Mouse (Mus musculus) gastrocnemius, postnatal 4 days (tissue): ENCODE measurements around the gene Proser2. TPM values are rescaled to one million over a fixed set of nuclear protein-coding genes. Genes with fewer than 3 reads are reported as not detected.
A peak's percentile ranks its signal among the peaks of the same experiment; 100 is the strongest.
"Not testable (repeated sequence)": the region's sequence is repeated elsewhere in the genome, so short reads cannot be mapped to it uniquely, and the experiment has no call there.

Experiments
- DNase-seq, 2 experiments: peaks; one replicate each; pipeline ENCODE4 v3.0.0; 2021 to 2022; ENCODE audit warnings: low spot score in 2 of 2, mixed read lengths in 2 of 2
- total RNA-seq, 2 experiments: library from RNA; stranded (reverse); gene quantifications; 2 replicates each; pipeline ENCODE4 v1.2.3; 2021

Proser2 gene
- total RNA-seq, 2 experiments from 2014 or later: 3.4 to 3.6 TPM

GRCm38 (mm10) chr2:6133871-6134270 lies 3.9 kb upstream of the Proser2 start:
- no peak for DNase-seq

DNA sequence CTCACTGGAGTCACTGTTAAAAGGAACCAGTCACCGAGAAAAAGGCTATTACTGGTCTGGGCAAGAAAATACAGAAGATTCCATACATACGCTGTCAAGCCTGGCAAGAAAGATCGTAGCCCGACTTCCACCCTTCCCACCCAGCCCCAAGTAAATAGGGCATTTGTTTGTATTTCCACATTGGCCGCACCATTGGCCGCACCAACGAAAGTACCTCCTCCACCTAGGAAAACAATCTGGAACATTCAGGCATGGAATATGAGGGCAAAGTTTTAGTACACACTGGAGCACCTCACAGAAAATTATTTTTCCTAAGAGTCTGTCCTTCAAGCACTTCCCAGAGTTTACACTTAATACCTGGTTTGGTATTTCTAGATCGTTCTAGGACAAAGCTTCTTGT lies 1.1 kb downstream of the Proser2 start:
- no peak for DNase-seq

DNA sequence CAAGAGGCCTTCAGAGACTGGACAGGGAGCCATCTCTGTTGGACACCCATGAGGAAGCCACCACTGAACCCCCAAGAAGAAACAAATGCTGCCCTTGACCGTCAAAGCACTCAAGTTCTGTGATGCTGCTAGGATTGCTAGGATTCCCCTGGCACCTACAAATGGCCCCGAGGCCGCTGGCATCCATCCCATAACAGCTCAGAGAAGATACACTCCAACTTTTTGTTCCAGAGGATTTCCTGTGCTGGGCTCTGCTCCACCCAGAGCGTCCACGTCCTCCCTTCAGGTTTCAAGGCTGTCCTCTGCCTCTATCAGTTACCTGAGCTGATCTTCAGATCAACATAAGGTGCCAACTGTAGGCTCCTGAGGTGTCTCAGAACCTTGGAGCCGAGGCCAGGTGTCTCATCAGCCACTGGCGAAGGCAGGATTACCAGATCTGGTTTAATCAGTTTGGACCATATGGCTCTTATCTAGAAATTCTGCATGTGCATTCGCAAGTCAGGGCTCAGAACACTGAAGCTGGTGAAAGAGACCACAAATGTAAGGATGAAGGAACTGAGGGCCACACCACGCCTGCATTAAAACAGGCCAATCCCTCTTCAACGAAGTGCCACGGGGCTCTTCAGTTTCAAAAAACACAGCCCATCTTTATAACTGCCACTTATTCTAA lies 1.7 kb downstream of the Proser2 start:
- no peak for DNase-seq

DNA sequence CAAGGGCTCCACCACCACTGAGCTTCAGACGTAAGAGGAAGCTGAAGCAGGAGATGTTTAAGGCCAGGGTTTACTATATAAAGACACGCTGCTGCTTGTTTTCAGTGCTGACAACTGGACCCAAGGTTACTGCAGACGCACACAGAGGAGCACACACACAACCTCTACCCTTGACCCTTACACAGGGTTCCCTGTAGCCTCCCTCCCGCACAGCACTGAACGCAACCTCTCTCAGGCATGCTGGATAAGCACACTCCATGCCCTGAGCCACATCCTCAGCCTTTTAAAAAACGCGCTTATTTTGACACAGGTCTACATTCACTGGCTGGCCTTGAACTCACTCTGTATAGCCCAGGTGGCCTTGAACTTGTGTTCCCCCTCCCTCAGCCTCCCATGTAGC lies 7.0 kb downstream of the Proser2 start:
- no peak for DNase-seq

DNA sequence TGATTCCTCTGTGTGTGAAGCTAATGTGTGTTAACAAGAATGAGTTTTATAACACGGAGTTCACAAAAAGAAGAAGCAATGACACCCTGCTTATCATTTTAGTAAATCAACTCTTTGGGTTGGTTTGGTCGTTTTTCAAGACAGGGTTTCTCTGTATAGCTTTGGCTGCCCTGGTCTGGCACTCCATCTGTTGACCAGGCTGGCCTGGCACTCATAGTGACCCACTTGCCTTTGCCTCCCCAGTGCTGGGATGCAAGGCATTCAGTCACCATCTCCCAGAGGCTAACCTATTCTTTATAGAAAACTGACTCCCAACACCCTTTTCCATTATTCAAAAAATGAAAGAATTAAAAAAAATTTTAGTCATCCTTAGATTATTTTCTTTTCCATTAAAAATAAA lies 8.9 kb downstream of the Proser2 start:
- no peak for DNase-seq

- DNase-seq: no peak
Observed at GRCm38 (mm10) chr2:6118246-6118645, 11.8 kb downstream of the Proser2 start.

GRCm38 (mm10) chr2:6113792-6114191 lies 16.2 kb downstream of the Proser2 start:
- DNase-seq: no peak

DNA sequence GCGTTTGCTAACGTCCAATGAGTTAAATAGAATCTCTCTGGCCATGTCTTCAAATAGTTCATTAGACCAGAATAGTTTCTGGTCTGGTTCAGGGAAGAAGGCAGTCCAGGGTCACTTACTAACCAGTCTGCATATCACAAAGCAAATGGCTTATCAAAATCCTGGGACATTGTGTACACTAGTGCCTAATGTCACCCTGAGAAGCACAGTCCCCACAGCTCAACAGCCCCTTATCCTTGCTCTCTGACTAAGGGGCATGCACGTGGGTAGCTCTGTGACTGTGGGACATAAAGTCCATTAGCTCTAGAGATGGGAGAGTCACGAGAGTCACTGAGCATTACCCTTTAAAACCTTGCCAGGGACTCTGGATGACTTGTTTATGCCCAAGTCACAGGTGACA lies 17.4 kb downstream of the Proser2 start:
- no peak for DNase-seq

DNA sequence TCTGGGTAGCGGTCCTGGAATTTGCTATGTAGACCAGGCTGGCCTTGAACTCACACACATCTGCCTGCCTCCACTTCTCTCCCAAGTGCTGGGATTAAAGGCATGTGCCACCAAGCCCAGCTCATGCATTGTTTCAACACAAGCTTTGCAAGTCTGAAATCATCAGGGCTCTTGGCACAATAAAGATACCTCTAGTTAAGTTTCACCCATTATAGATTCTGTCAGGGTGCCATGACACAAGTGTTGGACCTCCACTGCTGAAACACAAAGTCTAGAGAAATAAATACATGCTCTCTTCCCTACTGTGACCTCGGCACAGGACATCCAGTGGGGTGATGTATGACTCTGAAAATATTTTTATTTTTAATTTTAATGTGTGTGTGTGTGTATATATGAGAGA lies 24.6 kb downstream of the Proser2 start:
- no peak for DNase-seq

GRCm38 (mm10) chr2:6100755-6101154 lies 29.3 kb downstream of the Proser2 start:
- no peak for DNase-seq

DNA sequence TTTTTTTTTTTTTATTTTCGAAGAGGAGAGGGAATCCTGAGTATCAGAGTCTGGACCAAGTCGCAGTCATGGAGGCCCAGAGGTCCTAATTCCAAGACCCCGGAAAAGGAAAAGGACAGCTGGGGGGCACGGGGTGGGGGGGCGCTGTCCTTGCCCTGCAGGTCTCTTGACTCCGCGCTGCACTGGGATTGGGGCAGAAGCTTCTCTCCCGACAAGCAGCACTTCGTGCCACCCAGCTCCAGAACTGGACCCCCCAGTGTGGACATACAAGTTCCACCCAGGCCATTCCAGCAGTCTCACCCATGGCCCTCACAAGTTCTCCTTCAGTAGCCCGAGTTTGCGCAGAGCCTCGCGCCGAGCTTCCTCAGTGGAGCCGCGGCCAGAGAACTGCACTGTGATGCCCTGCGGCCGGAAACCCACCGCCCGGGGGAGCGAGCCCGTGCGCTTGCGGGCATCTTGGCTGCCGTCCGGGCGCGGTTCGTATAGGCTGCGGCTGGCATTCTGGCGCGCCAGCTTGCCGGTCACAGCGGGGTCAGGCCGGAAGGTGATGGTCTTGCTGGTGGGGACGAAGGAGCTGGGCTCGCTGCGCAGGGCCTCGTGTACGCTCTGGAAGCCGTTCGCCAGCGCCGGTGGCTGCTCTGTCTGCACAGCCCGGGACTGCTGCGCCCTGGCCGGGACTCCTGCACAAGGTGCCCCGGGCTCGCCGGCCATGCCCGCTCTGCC lies 29.8 kb downstream of the Proser2 start:
- peak; percentile 32 to 59 for DNase-seq

GRCm38 (mm10) chr2:6099443-6099842 lies 30.6 kb downstream of the Proser2 start:
- DNase-seq: no peak

- DNase-seq: no peak
Observed at GRCm38 (mm10) chr2:6098924-6099323, 31.1 kb downstream of the Proser2 start.

- no peak for DNase-seq
Observed at GRCm38 (mm10) chr2:6097113-6097716, 32.8 kb downstream of the Proser2 start.

GRCm38 (mm10) chr2:6089941-6090340 lies 40.1 kb downstream of the Proser2 start:
- DNase-seq: not testable (repeated sequence)

- DNase-seq: peak in 1 of 2 experiments; percentile 25
Observed at GRCm38 (mm10) chr2:6087151-6087550, 42.9 kb downstream of the Proser2 start.

DNA sequence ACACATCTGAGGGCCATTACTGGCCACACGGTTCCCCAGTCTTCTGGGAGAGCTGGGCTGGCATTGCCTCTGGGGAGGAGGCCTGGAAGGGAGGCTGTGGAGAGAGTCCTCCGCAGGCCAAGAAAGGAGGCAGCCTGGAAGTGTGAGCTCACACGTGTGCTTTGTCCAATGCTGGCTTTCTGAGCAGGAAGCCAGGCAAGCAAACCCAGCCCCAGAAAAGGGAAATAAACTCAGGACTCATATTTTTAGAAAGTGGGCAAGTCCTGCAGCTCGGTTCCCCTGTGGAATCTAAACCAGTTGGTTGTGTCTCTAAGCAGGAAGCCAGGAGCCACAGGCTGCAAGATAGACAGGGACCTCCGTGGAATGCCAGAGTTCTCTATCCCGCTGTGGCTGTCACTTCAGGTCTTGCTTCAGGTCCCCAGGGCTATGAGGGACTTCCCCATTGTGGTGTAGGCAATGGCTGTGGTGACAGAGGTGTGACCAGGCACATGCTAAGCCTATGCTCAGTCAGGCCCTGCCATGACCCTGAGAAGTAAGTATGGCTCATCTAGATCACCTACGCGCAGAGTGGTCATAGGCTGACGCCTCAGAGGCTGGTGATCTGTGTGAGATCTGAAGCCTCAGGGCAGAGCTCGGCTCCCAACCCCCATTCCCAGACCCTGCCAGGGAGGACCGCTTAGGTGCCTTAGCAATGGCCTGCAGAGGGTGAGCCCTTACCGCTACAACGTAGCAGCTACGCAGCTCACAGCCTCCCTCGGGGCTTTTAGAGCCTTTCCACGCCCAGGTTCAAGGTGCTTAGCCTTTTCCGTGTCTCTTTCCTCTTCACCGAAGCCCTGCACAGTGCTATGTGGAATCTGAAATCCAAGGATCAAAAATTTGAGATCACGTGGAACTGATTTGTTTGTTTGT lies 44.1 kb downstream of the Proser2 start:
- no peak for DNase-seq

DNA sequence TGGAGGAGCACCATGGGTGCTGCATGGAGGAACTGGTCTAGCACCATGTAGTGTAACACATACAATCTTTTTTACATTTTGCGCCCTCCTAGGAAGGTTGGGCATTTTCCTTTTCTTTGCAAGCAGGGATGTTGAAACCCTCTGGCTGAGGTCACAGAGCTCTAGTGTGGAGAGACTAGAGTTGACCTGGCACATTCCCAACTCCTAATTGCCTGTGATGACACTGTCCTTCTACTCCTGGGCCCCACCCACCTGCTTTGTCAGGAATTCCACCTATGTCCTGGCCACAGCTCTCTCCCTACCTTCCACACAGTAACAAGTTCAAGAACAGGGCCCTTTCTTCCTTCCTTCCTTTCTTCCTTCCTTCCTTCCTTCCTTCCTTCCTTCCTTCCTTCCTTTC lies 46.3 kb downstream of the Proser2 start:
- DNase-seq: no peak

- DNase-seq: no peak
Observed at GRCm38 (mm10) chr2:6082615-6083014, 47.4 kb downstream of the Proser2 start.

DNA sequence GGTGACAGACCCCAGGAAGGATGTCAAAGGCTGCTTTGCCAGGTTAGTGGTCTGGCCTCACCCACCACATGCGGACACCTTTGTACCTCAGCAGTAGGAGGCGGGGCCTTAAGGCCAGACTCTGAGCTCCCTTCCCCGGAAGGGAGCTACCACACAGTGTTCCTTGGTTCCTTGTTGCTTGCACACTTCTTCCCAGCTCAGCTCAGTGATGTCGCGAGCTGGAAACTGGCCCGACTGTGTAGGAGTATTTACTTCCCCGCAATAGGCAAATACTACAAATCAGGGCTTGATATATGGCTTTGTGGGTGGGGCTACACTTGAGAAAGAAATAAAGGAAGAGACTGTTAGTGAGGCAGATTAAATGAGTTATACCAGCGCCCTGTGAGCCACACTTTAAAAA lies 48.9 kb downstream of the Proser2 start:
- DNase-seq: no peak

DNA sequence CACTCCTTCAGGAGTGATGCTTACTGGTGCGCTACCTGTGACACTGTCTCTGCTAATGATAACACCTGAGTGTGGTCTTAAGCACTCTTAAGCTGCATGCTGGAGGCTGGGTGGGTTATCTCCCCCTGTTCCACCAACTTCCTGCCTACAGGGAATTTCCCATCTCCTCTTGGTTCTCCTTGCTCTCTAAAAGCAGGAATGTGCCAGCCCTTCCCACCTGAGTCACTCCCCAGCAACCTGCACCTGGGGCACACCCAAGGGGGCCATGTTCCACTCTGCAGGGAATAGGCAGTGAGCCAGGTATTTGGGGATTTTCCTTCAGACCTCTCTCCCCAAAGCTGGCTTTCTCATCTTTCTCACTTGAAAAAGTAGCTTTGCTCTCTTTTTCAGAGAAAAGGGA lies 50.0 kb downstream of the Proser2 start:
- DNase-seq: no peak

GRCm38 (mm10) chr2:6075530-6075896 lies 54.5 kb downstream of the Proser2 start:
- DNase-seq: no peak
